Mouse (Mus musculus) central nervous system, embryonic 18 days (tissue): Measurements from ENCODE around the gene Tbc1d2. TPM values are rescaled to one million over a fixed set of nuclear protein-coding genes. Genes with fewer than 3 reads are reported as not detected.

Source experiments
- polyA plus RNA-seq: library from polyadenylated mRNA; depleted of rRNA; stranded (reverse); fragments of >200 nt; gene quantifications from 2 replicates; pipeline ENCODE4 v1.2.3, GENCODE M21; 2012; rRNA removed

The Tbc1d2 gene
- 0.93 and 1.2 TPM in 2 replicates for polyA plus RNA-seq

DNA sequence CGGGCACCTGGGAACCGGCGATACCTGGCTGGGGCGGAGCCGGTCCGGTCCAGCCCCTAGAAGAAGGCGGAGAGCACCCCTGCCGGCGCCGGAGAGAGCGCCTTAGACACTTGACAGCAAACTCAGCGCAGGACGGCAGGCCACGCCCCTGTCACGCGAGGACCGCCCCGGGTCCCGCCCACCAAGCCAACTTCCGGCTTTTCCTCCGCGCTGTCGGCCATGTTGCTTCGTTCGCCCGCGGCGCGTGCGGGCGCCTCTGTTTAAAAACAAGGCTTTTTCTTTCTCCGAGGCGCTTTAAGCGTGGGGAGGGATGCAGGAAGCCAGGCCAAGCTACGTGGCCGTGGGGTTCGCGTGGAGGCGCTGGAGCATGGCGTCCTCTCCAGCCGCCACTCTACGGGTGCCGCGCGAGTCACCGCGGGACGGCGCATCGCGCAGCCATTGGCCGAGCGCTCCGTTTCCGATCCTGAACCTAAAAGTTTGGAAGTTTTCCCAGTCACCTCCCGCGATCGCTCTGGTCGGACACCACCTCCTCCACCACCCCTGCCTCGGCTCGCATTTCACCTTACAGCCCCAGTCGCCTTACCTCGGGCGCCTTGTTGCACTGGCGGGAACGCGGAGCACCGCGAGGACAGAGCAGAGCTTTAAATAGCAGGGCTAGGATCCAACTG, at the start of gene Tbc1d2:
Gene Tbc1d2, minus strand, starts transcription at position 124 of the 668 bp plus-strand sequence.

GRCm38 (mm10) chr4:46601844-46602423, 48.1 kb downstream of the Tbc1d2 start, which contains the start of gene Coro2a:
Gene Coro2a, minus strand, starts transcription at chr4:46602202.

Other genes starting within 250 kb of the Tbc1d2 start
- gene Hemgn, start 236.7 kb downstream of the Tbc1d2 start, polyA plus RNA-seq = 0.04 and 0.05 TPM in 2 replicates
- gene Anp32b, start 199.3 kb downstream of the Tbc1d2 start, polyA plus RNA-seq = 35.3 and 38.9 TPM in 2 replicates
- 82.6 and 83.1 TPM in 2 replicates for gene Nans, start 161.0 kb downstream of the Tbc1d2 start, polyA plus RNA-seq
- 0.54 and 0.84 TPM in 2 replicates for gene Trim14, start 114.1 kb downstream of the Tbc1d2 start, polyA plus RNA-seq
- gene Coro2a, start 48.0 kb downstream of the Tbc1d2 start, polyA plus RNA-seq = 18.5 and 19.2 TPM in 2 replicates